Mouse (Mus musculus) lung, embryonic 15.5 days (tissue): ENCODE measurements at regions not wholly inside any gene's neighbourhood (a gene's known extent, or its start where the extent isn't known, plus 50 kb on each side); places are given as distances from the start of the nearest gene placed in this dataset.

ENCODE experiments used
- ATAC-seq: fragments of 200-750 bp; cut with Nextera tagmentation; 2 replicates; pipeline ENCODE4 v1.8.0; 2017; ENCODE audit warnings: moderate number of reproducible peaks, borderline replicate concordance; ENCODE audit not compliant: low FRiP score, low TSS enrichment; ENCODE audit errors: extremely low read depth
- H3K27ac ChIP-seq: fragments of 300-500 bp; sonication (generic); 2 replicates; pipeline ENCODE4 v1.5.1; 2015; ENCODE audit warnings: moderate library complexity, mild to moderate bottlenecking, inconsistent platforms
- H3K27me3 ChIP-seq: fragments of 300-500 bp; sonication (generic); 2 replicates; pipeline ENCODE4 v1.6.1; 2015; ENCODE audit warnings: inconsistent platforms
- H3K36me3 ChIP-seq: fragments of 300-500 bp; sonication (generic); 2 replicates; pipeline ENCODE4 v1.6.1; 2015; ENCODE audit warnings: inconsistent platforms
- H3K4me1 ChIP-seq: fragments of 300-500 bp; sonication (generic); 2 replicates; pipeline ENCODE4 v1.6.1; 2015; ENCODE audit warnings: inconsistent platforms
- H3K4me2 ChIP-seq: fragments of 300-500 bp; sonication (generic); 2 replicates; pipeline ENCODE4 v1.6.1; 2015; ENCODE audit warnings: inconsistent platforms, mild to moderate bottlenecking, moderate library complexity
- H3K4me3 ChIP-seq: fragments of 300-500 bp; sonication (generic); 2 replicates; pipeline ENCODE4 v1.5.1; 2015; ENCODE audit warnings: mild to moderate bottlenecking, inconsistent platforms
- H3K9ac ChIP-seq: fragments of 300-500 bp; sonication (generic); 2 replicates; pipeline ENCODE4 v1.6.1; 2015; ENCODE audit warnings: inconsistent platforms
- H3K9me3 ChIP-seq: fragments of 300-500 bp; sonication (generic); 2 replicates; pipeline ENCODE4 v1.6.1; 2016; ENCODE audit warnings: inconsistent platforms
- WGBS: fragments of 180-500 bp; shearing (Covaris S2); methylation state at CpG from one replicate; pipeline ENCODE4 v1.1.7; 2015; 5-methylcytosine and 5-hydroxymethylcytosine counted together

- peak; percentile 70; the same call in 1 of the 2 replicates for ATAC-seq
- no peaks in the 10 kb centered on the region for H3K9me3 ChIP-seq
Measured at GRCm38 (mm10) chr16:31606389-31607177, 56.7 kb upstream of the Dlg1 start.

DNA sequence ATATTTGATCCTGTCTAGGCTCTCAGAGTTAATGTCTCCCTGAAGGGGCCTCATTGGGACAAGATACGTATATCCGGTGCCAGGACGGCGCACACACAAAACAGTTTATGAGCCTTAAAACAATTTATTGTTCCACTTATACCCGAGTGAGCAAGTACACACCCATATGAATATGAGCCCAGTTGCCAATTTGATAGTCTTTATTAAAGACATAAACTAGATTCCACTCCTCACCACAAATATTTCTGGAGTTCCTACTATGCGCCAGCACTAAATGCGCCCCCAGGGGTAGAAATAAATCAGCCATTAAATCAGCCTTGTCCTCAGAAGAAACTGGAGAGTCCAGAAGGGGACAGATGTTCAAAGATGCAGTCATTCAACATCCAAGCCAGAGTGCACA lies 54.3 kb upstream of the Dlg1 start:
- H3K9me3 ChIP-seq = no peaks in the 10 kb centered on the region
- no peak overlapping the region for H3K27ac ChIP-seq
- H3K4me3 ChIP-seq = no peak overlapping the region
- no peak overlapping the region for H3K9ac ChIP-seq
- no peaks in the 10 kb centered on the region for H3K36me3 ChIP-seq
- no peaks in the 10 kb centered on the region; the same call in 1 of the 2 replicates for H3K4me1 ChIP-seq
- 72% methylated on average over 7 of the region's 7 CpGs for WGBS
- no peak for ATAC-seq
- H3K27me3 ChIP-seq = no peaks in the 10 kb centered on the region
- H3K4me2 ChIP-seq = no peak overlapping the region

More at GRCm38 (mm10) chr16:31606389-31607177, 56.7 kb upstream of the Dlg1 start:
- H3K9ac ChIP-seq = no peak overlapping the region
- H3K27ac ChIP-seq = peak overlapping the region; percentile 46
- peaks cover 5% of the 10 kb centered on the region; the same call in 1 of the 2 replicates for H3K4me1 ChIP-seq
- no peak overlapping the region for H3K4me2 ChIP-seq
- H3K36me3 ChIP-seq = no peaks in the 10 kb centered on the region
- H3K27me3 ChIP-seq = no peaks in the 10 kb centered on the region
- H3K4me3 ChIP-seq = no peak overlapping the region
- 42% methylated on average over 11 of the region's 11 CpGs for WGBS

GRCm38 (mm10) chr16:31609394-31610172 lies 53.7 kb upstream of the Dlg1 start:
- Histone ChIP-seq H3K4me3 (no peak overlapping the region), H3K27me3 (no peaks in the 10 kb centered on the region), H3K4me2 (no peak overlapping the region), H3K36me3 (no peaks in the 10 kb centered on the region), H3K9me3 (no peaks in the 10 kb centered on the region), H3K27ac (no peak overlapping the region), H3K4me1 (no peaks in the 10 kb centered on the region; the same call in 1 of the 2 replicates), H3K9ac (no peak overlapping the region)
- no peak for ATAC-seq
- WGBS = 63% methylated on average over 10 of the region's 10 CpGs
